Mouse (Mus musculus): ENCODE results near the gene Olfr137.

- no peak for TF ChIP-seq CTCF (conservative IDR thresholded peaks at IDR 0.05; ENCODE audit: insufficient read depth, insufficient read length, low read depth, low read length)
- no peak for TF ChIP-seq POLR2A (IDR thresholded peaks at IDR 0.05; ENCODE audit: low read depth, low read length)
Observed at GRCm38 (mm10) chr17:38307470-38307869, at the start of gene Olfr137.
